Mouse (Mus musculus) heart, embryonic 14.5 days (tissue): ENCODE measurements at regions not wholly inside any gene's neighbourhood (a gene's known extent, or its start where the extent isn't known, plus 50 kb on each side); places are given as distances from the start of the nearest gene placed in this dataset.

Experiments used
- ATAC-seq: fragments of 200-750 bp; cut with Nextera tagmentation; 2 replicates; pipeline ENCODE4 v1.8.0; 2017; ENCODE audit warnings: low read depth, moderate TSS enrichment; ENCODE audit not compliant: insufficient number of reproducible peaks, insufficient read depth, low FRiP score
- H3K27ac ChIP-seq, 2 experiments: fragments of 200-500 bp in 1 of 2; fragments of 300-500 bp in 1 of 2; sonication (generic) in 1 of 2; replicated peaks in 1 of 2; 2 replicates each; pipeline ENCODE4 v1.5.1; 2012 to 2014; ENCODE audit warnings: low read depth in 2 of 2, low read length in 2 of 2, control low read depth in 1 of 2, mild to moderate bottlenecking in 1 of 2, mixed read lengths in 1 of 2; ENCODE audit not compliant: control insufficient read depth in 1 of 2, insufficient read depth in 1 of 2
- H3K27me3 ChIP-seq: fragments of 300-500 bp; sonication (generic); 2 replicates; pipeline ENCODE4 v1.6.1; 2014; ENCODE audit warnings: mild to moderate bottlenecking, low read length, control low read depth; ENCODE audit not compliant: control insufficient read depth, insufficient read depth
- H3K36me3 ChIP-seq: fragments of 300-500 bp; sonication (generic); 2 replicates; pipeline ENCODE4 v1.6.1; 2014; ENCODE audit warnings: mild to moderate bottlenecking, control low read depth, low read length, mixed read lengths; ENCODE audit not compliant: control insufficient read depth, insufficient read depth
- H3K4me1 ChIP-seq, 2 experiments: fragments of 200-500 bp in 1 of 2; fragments of 300-500 bp in 1 of 2; sonication (generic) in 1 of 2; 2 replicates each; pipeline ENCODE4 v1.6.1; 2012 to 2014; ENCODE audit warnings: low read length in 2 of 2, control low read depth in 1 of 2, mixed read lengths in 1 of 2; ENCODE audit not compliant: control insufficient read depth in 2 of 2, insufficient read depth in 2 of 2
- H3K4me2 ChIP-seq: fragments of 300-500 bp; sonication (generic); 2 replicates; pipeline ENCODE4 v1.6.1; 2014; ENCODE audit warnings: mild to moderate bottlenecking, low read length
- H3K4me3 ChIP-seq, 2 experiments: fragments of 200-500 bp in 1 of 2; fragments of 300-500 bp in 1 of 2; sonication (generic) in 1 of 2; 2 replicates each; pipeline ENCODE4 v1.5.1; 2012 to 2014; ENCODE audit warnings: low read length in 2 of 2, mild to moderate bottlenecking in 2 of 2, control low read depth in 1 of 2, low read depth in 1 of 2, moderate library complexity in 1 of 2; ENCODE audit not compliant: control insufficient read depth in 1 of 2, insufficient read depth in 1 of 2
- H3K9ac ChIP-seq: fragments of 300-500 bp; sonication (generic); 2 replicates; pipeline ENCODE4 v1.6.1; 2014; ENCODE audit warnings: mild to moderate bottlenecking, low read length
- H3K9me3 ChIP-seq: fragments of 300-500 bp; sonication (generic); 2 replicates; pipeline ENCODE4 v1.6.1; 2016; ENCODE audit warnings: low read length, control low read depth; ENCODE audit not compliant: control insufficient read depth
- WGBS: fragments of 180-500 bp; shearing (Covaris S2); extraction: QIAGEN DNeasy Blood & Tissue Kit; methylation state at CpG from one replicate; pipeline ENCODE4 v1.1.7; 2014; 5-methylcytosine and 5-hydroxymethylcytosine counted together

DNA sequence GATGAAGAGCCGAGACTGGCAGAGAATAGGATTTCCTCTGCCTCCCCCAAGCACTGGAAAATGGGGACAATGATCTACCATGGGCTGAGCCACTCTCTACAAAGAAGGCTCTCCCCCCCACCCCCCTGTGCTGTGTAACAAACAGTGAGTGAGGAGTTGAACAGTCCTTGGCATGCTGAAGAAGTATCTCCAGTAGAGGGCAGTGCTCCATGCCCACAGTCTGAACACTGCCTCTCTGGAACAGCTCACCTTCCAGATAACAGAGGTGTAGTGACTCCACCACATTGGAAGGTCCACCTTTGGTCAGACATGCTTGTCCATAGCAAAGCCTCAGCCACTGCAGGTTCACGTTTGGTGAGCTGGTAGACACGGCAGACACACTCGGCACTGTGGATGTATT lies 85.2 kb upstream of the Bach2 start:
- no peak for ATAC-seq
- H3K36me3 ChIP-seq, result no peaks in the 10 kb centered on the region
- H3K27ac ChIP-seq, result no peak overlapping the region
- no peak overlapping the region for H3K9ac ChIP-seq
- no peak overlapping the region for H3K4me3 ChIP-seq
- no peaks in the 10 kb centered on the region for H3K27me3 ChIP-seq
- 71% methylated on average over 4 of the region's 4 CpGs for WGBS
- H3K9me3 ChIP-seq, result no peaks in the 10 kb centered on the region
- H3K4me1 ChIP-seq, result peaks cover 0 to 2% of the 10 kb centered on the region in 2 experiments; a peak in 1 of 4 replicates
- no peak overlapping the region for H3K4me2 ChIP-seq

DNA sequence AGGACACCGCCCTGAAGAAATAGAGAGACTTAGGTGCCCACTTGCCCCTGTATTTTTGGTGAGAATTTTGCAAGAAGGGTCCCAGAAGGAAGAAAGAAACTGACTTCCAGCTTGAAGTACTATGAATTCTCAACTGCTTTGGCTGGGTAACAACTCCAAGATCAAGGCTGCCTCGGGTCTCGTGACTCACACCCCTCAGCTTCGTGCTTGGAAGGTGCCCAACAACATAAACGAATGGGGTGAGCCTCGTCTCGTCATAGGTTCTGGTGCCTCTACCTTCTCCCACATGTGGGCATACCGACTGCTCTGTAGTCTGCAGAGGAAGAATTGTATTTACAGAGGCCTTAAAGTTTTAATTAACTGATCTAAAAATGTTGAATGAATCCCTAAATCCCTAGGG lies 81.6 kb upstream of the Bach2 start:
- H3K27me3 ChIP-seq, result no peaks in the 10 kb centered on the region
- WGBS, result 64% methylated on average over 8 of the region's 8 CpGs

DNA sequence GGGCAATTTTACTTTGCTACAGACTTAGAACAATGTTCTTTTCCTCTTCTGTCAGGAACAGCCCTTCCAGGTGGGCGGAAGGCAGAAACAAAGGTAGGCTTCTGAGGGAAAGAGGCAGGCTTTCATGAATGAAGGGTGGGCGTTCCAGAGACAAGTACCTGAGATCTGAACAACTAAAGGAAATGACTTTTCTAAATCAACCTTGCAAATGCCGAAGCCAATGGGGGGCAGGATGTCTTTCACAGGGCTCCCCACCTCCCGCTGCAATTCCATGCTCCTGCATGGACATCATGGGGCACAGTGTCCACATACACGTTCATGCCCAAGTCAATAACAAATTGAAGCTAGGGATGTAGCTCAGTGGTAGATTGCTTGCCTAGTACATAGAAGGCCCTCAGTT lies 80.2 kb upstream of the Bach2 start:
- Histone ChIP-seq H3K36me3 (no peaks in the 10 kb centered on the region), H3K27ac (no peak overlapping the region), H3K4me2 (no peak overlapping the region), H3K4me3 (no peak overlapping the region), H3K27me3 (no peaks in the 10 kb centered on the region), H3K9ac (no peak overlapping the region), H3K4me1 (peaks cover 7 to 14% of the 10 kb centered on the region in 2 experiments), H3K9me3 (no peaks in the 10 kb centered on the region)
- WGBS, result 64% methylated on average over 5 of the region's 5 CpGs
- no peak for ATAC-seq

More for the DNA sequence above, 81.6 kb upstream of the Bach2 start:
- ATAC-seq, result no peak
- Histone ChIP-seq H3K36me3 (no peaks in the 10 kb centered on the region), H3K4me3 (no peak overlapping the region), H3K9ac (no peak overlapping the region), H3K4me2 (no peak overlapping the region), H3K27ac (no peak overlapping the region), H3K4me1 (peaks cover 4% of the 10 kb centered on the region in 2 experiments), H3K9me3 (no peaks in the 10 kb centered on the region)

DNA sequence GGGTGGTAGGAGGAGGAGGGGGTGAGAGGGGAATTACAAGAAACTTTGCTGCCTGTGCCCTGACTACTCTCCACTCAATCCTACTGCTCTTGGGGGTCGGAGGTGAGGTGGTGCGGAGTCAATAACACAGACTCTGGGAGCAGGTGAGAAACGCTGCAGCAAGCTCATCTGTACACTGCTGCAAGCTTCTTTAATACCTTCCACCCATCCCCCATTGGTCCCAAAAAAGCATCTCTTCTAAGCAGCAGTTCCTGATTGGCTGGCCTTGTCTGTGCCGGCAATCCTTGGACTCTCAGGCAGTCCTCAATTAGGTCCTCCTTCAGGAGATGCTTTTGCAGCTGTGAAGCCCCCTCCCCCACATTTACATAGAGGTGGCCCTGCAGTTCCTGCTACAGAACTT lies 79.7 kb upstream of the Bach2 start:
- Histone ChIP-seq H3K4me1 (peaks cover 7 to 14% of the 10 kb centered on the region in 2 experiments), H3K9ac (no peak overlapping the region), H3K36me3 (no peaks in the 10 kb centered on the region), H3K27me3 (no peaks in the 10 kb centered on the region), H3K4me2 (no peak overlapping the region), H3K4me3 (no peak overlapping the region), H3K27ac (no peak overlapping the region), H3K9me3 (no peaks in the 10 kb centered on the region)
- no peak for ATAC-seq
- 46% methylated on average over 4 of the region's 4 CpGs for WGBS

DNA sequence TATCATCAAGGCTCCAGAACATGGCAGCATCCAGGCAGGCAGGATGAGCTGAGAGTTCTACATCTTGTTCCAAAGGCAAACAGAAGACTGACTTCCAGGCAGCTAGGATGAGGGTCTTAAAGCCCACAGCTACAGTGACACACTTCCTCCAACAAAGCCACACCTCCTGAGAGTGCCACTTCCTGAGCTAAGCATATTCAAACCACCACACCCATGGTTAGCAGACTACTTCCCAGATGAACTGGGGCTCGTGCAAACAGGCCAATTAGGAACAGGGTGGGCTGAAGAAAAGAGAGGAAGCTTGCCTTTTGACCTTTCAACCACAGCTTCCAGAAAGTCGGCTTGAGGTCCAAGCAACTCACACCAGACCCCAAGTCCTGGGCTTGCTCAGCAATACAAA lies 77.8 kb upstream of the Bach2 start:
- H3K4me3 ChIP-seq, result no peak overlapping the region
- peaks cover 7 to 14% of the 10 kb centered on the region in 2 experiments for H3K4me1 ChIP-seq
- ATAC-seq, result no peak
- H3K27me3 ChIP-seq, result 0 out of 2 replicates have a peak, but pooled peaks cover 3% of the 10 kb centered on the region
- H3K9me3 ChIP-seq, result no peaks in the 10 kb centered on the region
- 60% methylated on average over 2 of the region's 2 CpGs for WGBS
- H3K36me3 ChIP-seq, result no peaks in the 10 kb centered on the region
- H3K4me2 ChIP-seq, result no peak overlapping the region
- H3K9ac ChIP-seq, result no peak overlapping the region
- no peak overlapping the region for H3K27ac ChIP-seq

DNA sequence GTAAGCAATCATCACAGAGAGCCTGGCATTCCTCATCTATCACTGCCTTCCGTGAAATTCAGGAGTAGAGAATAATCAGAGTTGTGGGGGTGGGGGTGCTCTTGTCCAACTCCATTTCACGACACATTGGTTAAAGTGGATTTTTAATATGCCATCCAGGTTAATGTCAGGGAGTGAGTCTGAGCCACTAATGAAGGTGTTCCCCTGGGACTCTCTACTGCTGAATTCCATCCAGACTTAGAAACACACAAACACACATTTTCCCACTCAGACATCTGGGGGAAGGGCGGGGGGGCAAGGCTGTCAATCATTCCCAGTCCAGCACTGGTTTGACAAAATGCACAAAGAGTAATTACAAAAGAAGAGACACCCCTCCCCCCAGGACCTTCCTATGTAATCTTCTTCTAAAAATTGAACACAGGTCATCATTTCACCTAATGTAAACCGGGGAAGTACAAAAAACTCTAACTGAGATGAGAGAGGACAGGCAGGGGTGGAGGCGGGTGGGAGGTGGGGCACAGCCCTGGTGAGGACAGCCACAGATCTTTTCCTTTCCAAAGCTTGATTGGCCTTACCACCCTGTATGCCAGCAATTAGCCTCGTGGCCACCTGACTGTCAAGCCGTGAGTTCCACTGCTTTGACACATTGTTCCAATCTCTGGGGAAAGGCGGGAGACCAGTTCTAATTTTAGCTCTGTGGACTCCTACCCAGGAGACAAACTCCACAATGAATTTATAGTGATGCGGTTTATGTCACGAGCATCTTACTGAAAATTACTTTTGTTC lies 76.5 kb upstream of the Bach2 start:
- Histone ChIP-seq H3K9me3 (no peaks in the 10 kb centered on the region), H3K4me2 (peak overlapping the region; percentile 31), H3K27ac (peak overlapping the region; percentile 4 to 51; a peak in 3 of 4 replicates), H3K27me3 (0 out of 2 replicates have a peak, but pooled peaks cover 3% of the 10 kb centered on the region), H3K4me1 (peaks cover 7 to 14% of the 10 kb centered on the region in 2 experiments), H3K9ac (no peak overlapping the region), H3K4me3 (no peak overlapping the region), H3K36me3 (no peaks in the 10 kb centered on the region)
- ATAC-seq, result 0 out of 2 replicates have a peak, but pooled peaks have one; percentile 33
- 25% methylated on average over 10 of the region's 10 CpGs for WGBS

DNA sequence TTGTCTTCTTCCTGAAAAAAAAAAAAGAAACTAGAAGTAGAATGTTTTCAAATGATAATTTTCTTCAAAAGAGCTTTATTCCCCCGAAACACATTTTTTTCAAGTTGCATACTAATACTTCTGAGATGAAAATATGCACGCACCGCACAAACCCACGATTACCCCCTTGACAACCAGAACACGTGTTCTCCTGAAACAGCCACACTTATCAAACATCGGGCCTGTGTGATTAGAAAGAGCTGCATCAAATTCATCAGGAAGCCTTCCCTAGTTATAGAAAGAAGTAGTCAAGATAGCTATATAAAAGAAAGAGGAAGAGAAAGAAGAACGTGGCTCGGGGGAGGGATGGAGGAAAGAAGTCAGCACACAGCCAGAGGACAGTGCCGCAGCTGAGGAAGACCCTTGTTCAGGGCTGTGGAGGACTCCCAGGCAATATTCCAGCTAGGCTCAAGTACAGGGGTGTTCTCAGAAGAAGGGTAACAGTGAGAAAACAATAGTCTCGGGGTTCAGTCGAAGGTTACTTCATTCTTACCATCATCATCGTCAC lies 75.8 kb upstream of the Bach2 start:
- Histone ChIP-seq H3K36me3 (no peaks in the 10 kb centered on the region), H3K4me2 (no peak overlapping the region), H3K9ac (no peak overlapping the region), H3K27ac (no peak overlapping the region), H3K27me3 (0 out of 2 replicates have a peak, but pooled peaks cover 3% of the 10 kb centered on the region), H3K4me1 (peaks cover 7 to 14% of the 10 kb centered on the region in 2 experiments), H3K9me3 (no peaks in the 10 kb centered on the region), H3K4me3 (no peak overlapping the region)
- whole genome bisulfite sequencing, result 84% methylated on average over 12 of the region's 12 CpGs
- ATAC-seq, result no peak
